In genomic region chr6:100670880-100671344, GRCm38 (mm10) we compare ENCODE assay signal across 8 mouse cellular contexts. TPM values are rescaled to one million over a fixed set of nuclear protein-coding genes. Genes with fewer than 3 reads are reported as not detected.
A peak's percentile ranks its signal among the peaks of the same experiment; 100 is the strongest.
DNase-seq lines count a peak whose midpoint lies in the region; ATAC-seq and TF ChIP-seq lines count a peak whose summit lies in the region.

Gene Shq1 (minus strand): TSS chr6:100671157.

- no peak for TF ChIP-seq EP300 in CH12.LX (IDR thresholded peaks at IDR 0.05; ENCODE audit: low read length)

- peaks cover 7 to 24% of the 10 kb centered on the region in 2 experiments for H3K4me1 ChIP-seq in CH12.LX (ENCODE audit: control insufficient read depth in 1 of 2, insufficient read depth in 2 of 2)
- H3K4me1 ChIP-seq in forebrain, embryonic 11.5 days (replicated peaks; ENCODE audit: control insufficient read depth, insufficient read depth, low read length): no peaks in the 10 kb centered on the region
- H3K4me1 ChIP-seq in heart, embryonic 16.5 days (ENCODE audit: control insufficient read depth, insufficient read depth, low read length): peaks cover 7% of the 10 kb centered on the region
- peaks cover 23% of the 10 kb centered on the region for H3K4me1 ChIP-seq in liver, embryonic 15.5 days (replicated peaks)
- peaks cover 4% of the 10 kb centered on the region; the same call in 1 of the 2 replicates for H3K4me1 ChIP-seq in neural tube, embryonic 12.5 days

- TF ChIP-seq CTCF in CH12.LX (conservative IDR thresholded peaks at IDR 0.05 in 1 of 2, IDR thresholded peaks at IDR 0.05 in 1 of 2; ENCODE audit: low read depth in 2 of 2, low read length in 2 of 2): no peak

- dilution Hi-C loops in CH12.LX (cut with MboI; ENCODE audit: extremely low pct_ligation_motif_present, extremely low pct_unique_long_range_greater_than_20kb, low sequenced_read_pairs): no loop called here

- H3K36me3 ChIP-seq in CH12.LX (replicated peaks in 1 of 2; ENCODE audit: control insufficient read depth in 1 of 2, insufficient read depth in 1 of 2, low read length in 1 of 2): peaks cover 7 to 25% of the 10 kb centered on the region in 2 experiments
- no peaks in the 10 kb centered on the region for H3K36me3 ChIP-seq in forebrain, embryonic 11.5 days (ENCODE audit: control insufficient read depth, insufficient read depth, low read length)
- H3K36me3 ChIP-seq in heart, embryonic 16.5 days (ENCODE audit: control insufficient read depth, insufficient read depth): no peaks in the 10 kb centered on the region
- H3K36me3 ChIP-seq in liver, embryonic 15.5 days (replicated peaks): 0 out of 2 replicates have a peak, but pooled peaks cover 4% of the 10 kb centered on the region
- H3K36me3 ChIP-seq in neural tube, embryonic 12.5 days: no peaks in the 10 kb centered on the region

- in situ Hi-C loops in CH12.LX (cut with MboI; ENCODE audit: low pct_ligation_motif_present, low pct_unique_long_range_greater_than_20kb, low sequenced_read_pairs): no loop called here

- TF ChIP-seq POLR2A in CH12.LX (IDR thresholded peaks at IDR 0.05; ENCODE audit: low read depth, low read length): peak; percentile 80

- TF ChIP-seq RAD21 in CH12.LX (IDR thresholded peaks at IDR 0.05; ENCODE audit: low read depth, low read length): no peak

- WGBS in forebrain, embryonic 11.5 days: under 1% methylated on average over 49 of the region's 49 CpGs
- under 1% methylated on average over 49 of the region's 49 CpGs for WGBS in heart, embryonic 16.5 days
- under 1% methylated on average over 49 of the region's 49 CpGs for WGBS in liver, embryonic 15.5 days (ENCODE audit: insufficient replicate concordance)
- under 1% methylated on average over 49 of the region's 49 CpGs for WGBS in neural tube, embryonic 12.5 days

- H3K4me3 ChIP-seq in CH12.LX (replicated peaks in 1 of 3; ENCODE audit: low read depth in 2 of 3, low read length in 2 of 3, poor library complexity in 1 of 3): peak within 1 kb of the TSS; percentile 94 to 100 (median 100)
- peak within 1 kb of the TSS; percentile 92 for H3K4me3 ChIP-seq in forebrain, embryonic 11.5 days (ENCODE audit: low read depth, low read length)
- peak within 1 kb of the TSS; percentile 98 for H3K4me3 ChIP-seq in heart, embryonic 16.5 days (ENCODE audit: low read length)
- H3K4me3 ChIP-seq in liver, embryonic 15.5 days (replicated peaks): peak within 1 kb of the TSS; percentile 89
- peak within 1 kb of the TSS; percentile 82 for H3K4me3 ChIP-seq in neural tube, embryonic 12.5 days

- no peaks in the 10 kb centered on the region for H3K27me3 ChIP-seq in CH12.LX (replicated peaks)
- H3K27me3 ChIP-seq in forebrain, embryonic 11.5 days (ENCODE audit: control insufficient read depth, insufficient read depth, low read length): no peaks in the 10 kb centered on the region; the same call in 1 of the 2 replicates
- H3K27me3 ChIP-seq in heart, embryonic 16.5 days (ENCODE audit: control insufficient read depth, insufficient read depth, low read length): no peaks in the 10 kb centered on the region
- no peaks in the 10 kb centered on the region for H3K27me3 ChIP-seq in liver, embryonic 15.5 days
- H3K27me3 ChIP-seq in neural tube, embryonic 12.5 days (replicated peaks): no peaks in the 10 kb centered on the region

- H3K27ac ChIP-seq in CH12.LX (ENCODE audit: insufficient read depth, low read depth): peak within 1 kb of the TSS; percentile 48; the same call in 1 of the 2 replicates
- H3K27ac ChIP-seq in forebrain, embryonic 11.5 days (ENCODE audit: low read depth, low read length): no peak within 1 kb of the TSS
- peak within 1 kb of the TSS; percentile 59 for H3K27ac ChIP-seq in heart, embryonic 16.5 days (ENCODE audit: low read length)
- peak within 1 kb of the TSS; percentile 69 for H3K27ac ChIP-seq in liver, embryonic 15.5 days (replicated peaks)
- H3K27ac ChIP-seq in neural tube, embryonic 12.5 days: no peak within 1 kb of the TSS

- H3K79me2 ChIP-seq in CH12.LX (replicated peaks; ENCODE audit: control insufficient read depth, extremely low read depth, insufficient read depth, poor library complexity, severe bottlenecking): peaks cover 14% of the 10 kb centered on the region; the same call in 1 of the 2 replicates

- peak; percentile 93 for ATAC-seq in forebrain, embryonic 11.5 days (replicated peaks; ENCODE audit: low FRiP score)
- ATAC-seq in heart, embryonic 16.5 days (replicated peaks; ENCODE audit: extremely low read depth, insufficient read depth, low FRiP score): peak; percentile 91
- ATAC-seq in liver, embryonic 15.5 days (ENCODE audit: insufficient read depth): peak; percentile 91
- ATAC-seq in neural tube, embryonic 12.5 days (ENCODE audit: low FRiP score, low read depth): peak; percentile 93

- H3K9me3 ChIP-seq in CH12.LX (replicated peaks; ENCODE audit: low read length): no peaks in the 10 kb centered on the region
- H3K9me3 ChIP-seq in forebrain, embryonic 11.5 days (ENCODE audit: control insufficient read depth, low read length): no peaks in the 10 kb centered on the region
- H3K9me3 ChIP-seq in heart, embryonic 16.5 days (replicated peaks; ENCODE audit: control insufficient read depth, low read length): no peaks in the 10 kb centered on the region
- no peaks in the 10 kb centered on the region for H3K9me3 ChIP-seq in liver, embryonic 15.5 days (replicated peaks)
- H3K9me3 ChIP-seq in neural tube, embryonic 12.5 days: no peaks in the 10 kb centered on the region

- peak within 1 kb of the TSS; percentile 96 for H3K4me2 ChIP-seq in CH12.LX (ENCODE audit: insufficient read depth, low read depth, poor library complexity, severe bottlenecking)
- H3K4me2 ChIP-seq in forebrain, embryonic 11.5 days (ENCODE audit: low read depth, low read length, severe bottlenecking): peak within 1 kb of the TSS; percentile 89
- H3K4me2 ChIP-seq in heart, embryonic 16.5 days (ENCODE audit: low read depth, low read length): peak within 1 kb of the TSS; percentile 95
- H3K4me2 ChIP-seq in liver, embryonic 15.5 days: peak within 1 kb of the TSS; percentile 91
- peak within 1 kb of the TSS; percentile 95 for H3K4me2 ChIP-seq in neural tube, embryonic 12.5 days (replicated peaks)

- peak within 1 kb of the TSS; percentile 95 for H3K9ac ChIP-seq in CH12.LX (ENCODE audit: insufficient read depth, low read depth)
- H3K9ac ChIP-seq in forebrain, embryonic 11.5 days (ENCODE audit: low read length): peak within 1 kb of the TSS; percentile 75
- peak within 1 kb of the TSS; percentile 86 for H3K9ac ChIP-seq in heart, embryonic 16.5 days (ENCODE audit: low read length)
- H3K9ac ChIP-seq in liver, embryonic 15.5 days: peak within 1 kb of the TSS; percentile 81
- H3K9ac ChIP-seq in neural tube, embryonic 12.5 days: peak within 1 kb of the TSS; percentile 62

- peak; percentile 84 for DNase-seq in CH12.LX (ENCODE audit: extremely low read depth)
- DNase-seq in c-Kit-positive CD71-positive TER-119-negative erythroid progenitor cells, embryonic 14.5 days (ENCODE audit: low read depth): peak; percentile 74
- peak; percentile 89 for DNase-seq in forebrain, embryonic 11.5 days (ENCODE audit: low spot score)
- peak; percentile 91 to 94 for DNase-seq in kidney, postnatal 36 days
- DNase-seq in telencephalon, adult 2 months (ENCODE audit: low read depth, low spot score): peak; percentile 77

TF ChIP-seq in CH12.LX, 34 proteins besides CTCF, POLR2A, EP300 and RAD21 (continues in another document):
- TF ChIP-seq MAX (IDR thresholded peaks at IDR 0.05; ENCODE audit: low read length) (0 out of 2 replicates have a peak, but pooled peaks have one; percentile 52), CHD1 (IDR thresholded peaks at IDR 0.05; ENCODE audit: low read depth, low read length) (no peak), SIN3A (IDR thresholded peaks at IDR 0.05; ENCODE audit: low read length) (peak; percentile 99), ZKSCAN1 (IDR thresholded peaks at IDR 0.05; ENCODE audit: borderline replicate concordance, low read depth, low read length) (no peak), ETS1 (conservative IDR thresholded peaks at IDR 0.05; ENCODE audit: low read depth, low read length) (no peak), MAFK (IDR thresholded peaks at IDR 0.05; ENCODE audit: insufficient replicate concordance, low read length) (no peak), KAT2A (IDR thresholded peaks at IDR 0.05; ENCODE audit: insufficient replicate concordance, low read length) (peak; percentile 49; the same call in 1 of the 2 replicates), UBTF (IDR thresholded peaks at IDR 0.05; ENCODE audit: low read depth, low read length) (no peak), GABPA (IDR thresholded peaks at IDR 0.05; ENCODE audit: insufficient replicate concordance, low read depth, low read length) (no peak), BHLHE40 (IDR thresholded peaks at IDR 0.05; ENCODE audit: low read depth, low read length) (no peak), USF1 (IDR thresholded peaks at IDR 0.05; ENCODE audit: low read depth, low read length) (no peak), PAX5 (IDR thresholded peaks at IDR 0.05; ENCODE audit: low read length) (no peak), TBP (conservative IDR thresholded peaks at IDR 0.05; ENCODE audit: low read depth, low read length) (no peak), POLR2AphosphoS2 (IDR thresholded peaks at IDR 0.05; ENCODE audit: low read depth, low read length) (no peak), MYC (IDR thresholded peaks at IDR 0.05; ENCODE audit: low read depth, low read length) (peak; percentile 64; the same call in 1 of the 2 replicates), TCF12 (IDR thresholded peaks at IDR 0.05; ENCODE audit: low read depth, low read length) (no peak; the same call in 1 of the 2 replicates), ZC3H11A (IDR thresholded peaks at IDR 0.05; ENCODE audit: low read depth, low read length) (no peak), E2F4 (IDR thresholded peaks at IDR 0.05; ENCODE audit: insufficient replicate concordance, low read depth, low read length) (no peak), MAZ (IDR thresholded peaks at IDR 0.05; ENCODE audit: low read depth, low read length) (peak; percentile 92), RCOR1 (conservative IDR thresholded peaks at IDR 0.05; ENCODE audit: low read depth, low read length) (no peak), ZNF384 (IDR thresholded peaks at IDR 0.05; ENCODE audit: low read depth, low read length) (no peak), MXI1 (IDR thresholded peaks at IDR 0.05; ENCODE audit: low read depth, low read length) (peak; percentile 97), HCFC1 (IDR thresholded peaks at IDR 0.05; ENCODE audit: low read depth, low read length) (peak; percentile 84), SMC3 (IDR thresholded peaks at IDR 0.05; ENCODE audit: low read depth, low read length) (no peak)

RNA-seq across cellular contexts. Expression of gene Shq1, which starts in this region (rescaled TPM):
- total RNA-seq in CH12.LX (2012; rRNA removed): 26.6 and 30.4 TPM in 2 replicates
- 32.3 and 32.9 TPM in 2 replicates for total RNA-seq in CH12.LX (2014; rRNA removed)
- 30.2 and 32.3 TPM in 2 replicates for polyA plus RNA-seq in CH12.LX (2012; ENCODE audit: insufficient read length, low read depth)
- 17.6 and 19.2 TPM in 2 replicates for polyA plus RNA-seq in forebrain, embryonic 11.5 days (2014; fragmentation: Nextera tagmentation; extraction: Ambion mirVana)
- polyA plus RNA-seq in heart, embryonic 16.5 days (2015; fragmentation: Nextera tagmentation; extraction: Ambion mirVana): 9.7 and 10.4 TPM in 2 replicates
- 8.7 and 10.0 TPM in 2 replicates for polyA plus RNA-seq in liver, embryonic 15.5 days (2015; fragmentation: Nextera tagmentation; extraction: Ambion mirVana)
- 12.8 and 13.5 TPM in 2 replicates for polyA plus RNA-seq in neural tube, embryonic 12.5 days (2016; fragmentation: Nextera tagmentation; extraction: Ambion mirVana)

Comparison
In these comparisons a context has a peak if more than half of its experiments do, and no peak if none do; other contexts are left out.
1. H3K27ac ChIP-seq: peak in CH12.LX (single experiment), heart, embryonic 16.5 days (single experiment) and liver, embryonic 15.5 days (single experiment); none in forebrain, embryonic 11.5 days (single experiment) and neural tube, embryonic 12.5 days (single experiment).
2. Peak in every context shown above with its lines, with median percentiles within 50 percentile points of each other: DNase-seq, H3K4me2 ChIP-seq, H3K4me3 ChIP-seq, H3K9ac ChIP-seq and ATAC-seq.